Mouse (Mus musculus): Measurements from ENCODE around the gene Ccdc113.

DNA sequence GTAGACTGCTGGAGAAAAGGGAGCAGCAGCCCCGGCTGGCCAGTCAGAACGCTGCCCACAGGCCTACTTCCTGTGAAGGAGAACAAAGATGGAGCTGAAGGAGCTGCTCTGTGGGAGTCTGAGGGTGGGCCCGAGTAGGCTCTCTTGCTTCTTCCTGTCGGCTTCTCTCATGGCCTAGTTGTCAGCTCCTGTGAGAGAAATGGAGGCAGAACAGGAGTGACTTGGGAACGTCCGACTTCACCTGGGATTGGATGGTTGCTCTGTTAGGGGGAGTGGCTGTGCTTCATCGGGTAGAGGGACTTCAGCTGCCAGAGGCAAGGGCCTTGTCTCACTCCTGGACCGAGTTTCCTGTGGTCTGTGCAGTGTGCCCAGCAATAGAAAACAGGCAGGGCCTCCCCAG, 14.0 kb downstream of the Ccdc113 start:
- TF ChIP-seq GATA1 (IDR thresholded peaks at IDR 0.05; ENCODE audit: low read length): no peak
- TF ChIP-seq TAL1 (IDR thresholded peaks at IDR 0.05; ENCODE audit: low read length): no peak
